Mouse (Mus musculus) cerebellum, postnatal 14 days (tissue): Measurements from ENCODE around the gene Gm3415.

Experiments used
- DNase-seq, 2 experiments: peaks; one replicate each; pipeline ENCODE4 v3.0.0; 2021; ENCODE audit warnings: mixed read lengths in 2 of 2

Gm3415 gene

DNA sequence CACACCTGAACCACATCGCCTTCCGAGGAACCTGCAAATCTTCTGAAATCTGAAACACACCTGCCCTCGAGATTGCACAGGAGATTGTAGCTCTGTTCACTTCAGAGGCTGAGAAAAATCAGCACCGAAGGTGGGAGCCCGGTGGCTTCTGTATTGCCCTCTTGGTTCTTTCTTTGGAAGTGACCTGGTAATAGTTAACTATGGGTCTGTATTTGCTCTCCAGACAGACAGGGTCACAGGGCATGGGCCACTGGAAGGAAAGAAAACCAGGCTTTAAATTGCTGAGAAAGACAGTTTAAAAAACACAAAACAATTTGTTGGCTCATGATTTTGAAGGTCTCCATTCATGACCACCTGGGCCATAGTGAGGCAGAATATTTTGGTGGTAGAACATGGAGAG, 44.0 kb downstream of the Gm3415 start:
- no peak for DNase-seq

DNA sequence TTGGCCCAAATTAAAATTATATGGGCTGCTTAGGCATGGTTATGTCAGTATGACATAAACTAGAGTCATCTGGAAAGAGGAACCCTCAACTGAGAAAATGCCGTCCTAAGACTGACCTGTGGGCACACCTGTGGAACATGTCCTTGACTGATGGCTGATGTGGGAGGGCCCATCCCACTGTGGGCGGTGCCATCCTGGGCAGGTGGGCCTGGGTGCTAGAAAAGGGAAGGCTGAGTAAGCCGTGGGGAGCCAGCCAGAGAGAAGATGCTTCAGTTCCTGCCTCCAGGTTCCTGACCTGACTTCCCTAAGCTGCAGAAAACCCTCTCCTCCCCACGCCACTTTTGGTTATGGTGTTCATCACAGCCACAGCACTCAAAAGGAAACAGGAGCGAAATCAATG, 50.3 kb downstream of the Gm3415 start:
- no peak for DNase-seq

DNA sequence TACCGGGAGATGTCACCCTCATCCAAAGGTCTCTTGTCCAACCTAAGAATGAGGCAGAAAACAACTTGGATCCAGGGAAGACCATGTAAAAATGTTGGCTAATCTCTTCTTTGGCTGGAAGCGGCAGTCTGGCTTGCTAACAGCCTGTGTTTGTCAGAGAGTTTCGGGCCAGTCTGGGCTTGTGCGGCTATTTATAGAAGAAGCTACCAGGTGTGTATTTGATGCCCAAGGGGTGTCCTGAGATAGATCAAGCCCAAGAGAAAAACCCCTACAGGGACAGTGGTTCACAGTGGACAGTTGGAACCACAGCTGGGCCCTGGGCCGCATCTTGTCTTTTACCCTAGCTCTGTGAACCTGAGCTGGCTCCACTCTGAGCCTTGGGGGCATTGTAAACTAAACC, 51.0 kb downstream of the Gm3415 start:
- DNase-seq, result no peak

DNA sequence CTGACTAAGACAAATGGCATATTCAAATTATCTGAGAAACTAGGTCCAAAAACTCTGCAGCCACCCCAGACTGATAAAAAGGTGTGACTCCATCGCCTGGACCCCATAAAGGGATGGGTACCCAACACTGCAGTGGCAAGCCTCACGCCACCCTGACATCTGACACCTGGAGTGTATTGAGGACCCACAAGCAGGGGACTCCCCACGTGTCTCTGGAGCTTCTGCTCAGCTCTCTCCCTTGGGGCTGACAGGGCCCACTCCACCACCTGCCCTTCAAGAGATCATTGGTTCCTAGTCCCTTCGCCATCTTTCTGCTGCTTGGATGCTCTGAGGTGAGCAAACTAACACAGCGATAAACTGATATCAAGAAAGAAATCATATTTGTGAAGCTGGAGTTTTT, 51.9 kb downstream of the Gm3415 start:
- DNase-seq, result no peak
